Mouse (Mus musculus) stomach, postnatal 0 days (tissue): ENCODE measurements at regions not wholly inside any gene's neighbourhood (a gene's known extent, or its start where the extent isn't known, plus 50 kb on each side); places are given as distances from the start of the nearest gene placed in this dataset.
A peak's percentile ranks its signal among the peaks of the same experiment; 100 is the strongest.

ENCODE experiments used
- ATAC-seq: fragments of 200-750 bp; cut with Nextera tagmentation; 2 replicates; pipeline ENCODE4 v1.8.0; 2017; ENCODE audit not compliant: low FRiP score, low TSS enrichment
- DNase-seq: peaks from one replicate; pipeline ENCODE4 v3.0.0-alpha.2; 2016; ENCODE audit warnings: low spot score
- H3K27ac ChIP-seq: fragments of 300-500 bp; sonication (generic); replicated peaks from 2 replicates; pipeline ENCODE4 v1.5.1; 2014; ENCODE audit warnings: mild to moderate bottlenecking, control low read depth
- H3K27me3 ChIP-seq: fragments of 300-500 bp; sonication (generic); 2 replicates; pipeline ENCODE4 v1.6.1; 2014; ENCODE audit warnings: low read length; ENCODE audit not compliant: control insufficient read depth, insufficient read depth
- H3K36me3 ChIP-seq: fragments of 300-500 bp; sonication (generic); 2 replicates; pipeline ENCODE4 v1.6.1; 2014; ENCODE audit warnings: low read length, mixed read lengths; ENCODE audit not compliant: control insufficient read depth, insufficient read depth
- H3K4me1 ChIP-seq: fragments of 300-500 bp; sonication (generic); replicated peaks from 2 replicates; pipeline ENCODE4 v1.6.1; 2014; ENCODE audit warnings: antibody characterized with exemption; ENCODE audit not compliant: control insufficient read depth, insufficient read depth
- H3K4me2 ChIP-seq: fragments of 300-500 bp; sonication (generic); replicated peaks from 2 replicates; pipeline ENCODE4 v1.6.1; 2014; ENCODE audit warnings: low read depth, mild to moderate bottlenecking, control low read depth, moderate library complexity
- H3K4me3 ChIP-seq: fragments of 300-500 bp; sonication (generic); 2 replicates; pipeline ENCODE4 v1.5.1; 2014; ENCODE audit warnings: low read depth, low read length, control low read depth
- H3K9ac ChIP-seq: fragments of 300-500 bp; sonication (generic); 2 replicates; pipeline ENCODE4 v1.6.1; 2014; ENCODE audit warnings: mild to moderate bottlenecking, low read length, control low read depth, mixed read lengths
- H3K9me3 ChIP-seq: fragments of 300-500 bp; sonication (generic); 2 replicates; pipeline ENCODE4 v1.6.1; 2016; ENCODE audit warnings: low read length; ENCODE audit not compliant: control insufficient read depth
- CTCF ChIP-seq: IDR thresholded peaks from 2 replicates; pipeline ENCODE4 v1.5.1; 2016; ENCODE audit warnings: antibody characterized with exemption, low read depth, mild to moderate bottlenecking, moderate library complexity
- EP300 ChIP-seq: optimal IDR thresholded peaks from 2 replicates; pipeline ENCODE3; 2016; ENCODE audit warnings: antibody characterized with exemption
- WGBS: fragments of 180-500 bp; shearing (Covaris S2); extraction: QIAGEN DNeasy Blood & Tissue Kit; methylation state at CpG from one replicate; pipeline ENCODE4 v1.1.7; 2014; 5-methylcytosine and 5-hydroxymethylcytosine counted together

GRCm38 (mm10) chr2:114844389-114844771, 189.6 kb upstream of the Dph6 start:
- DNase-seq (no peak), ATAC-seq (no peak)
- Histone ChIP-seq H3K4me3 (no peak overlapping the region), H3K27ac (no peak overlapping the region), H3K9me3 (no peaks in the 10 kb centered on the region), H3K4me2 (no peak overlapping the region), H3K36me3 (no peaks in the 10 kb centered on the region), H3K4me1 (no peaks in the 10 kb centered on the region), H3K27me3 (no peaks in the 10 kb centered on the region), H3K9ac (no peak overlapping the region)
- 80% methylated on average over 3 of the region's 3 CpGs for WGBS
- TF ChIP-seq CTCF, result no peak
- TF ChIP-seq EP300, result no peak

- no peak for TF ChIP-seq CTCF
- no peak for TF ChIP-seq EP300
- Histone ChIP-seq H3K9me3 (no peaks in the 10 kb centered on the region), H3K9ac (no peak overlapping the region), H3K4me1 (no peaks in the 10 kb centered on the region), H3K4me2 (no peak overlapping the region), H3K27ac (no peak overlapping the region), H3K27me3 (no peaks in the 10 kb centered on the region), H3K36me3 (no peaks in the 10 kb centered on the region), H3K4me3 (no peak overlapping the region)
- no peak for ATAC-seq
- no peak for DNase-seq
- WGBS, result 91% methylated on average over 5 of the region's 5 CpGs
Observed at GRCm38 (mm10) chr2:114848439-114848838, 193.7 kb upstream of the Dph6 start.

DNA sequence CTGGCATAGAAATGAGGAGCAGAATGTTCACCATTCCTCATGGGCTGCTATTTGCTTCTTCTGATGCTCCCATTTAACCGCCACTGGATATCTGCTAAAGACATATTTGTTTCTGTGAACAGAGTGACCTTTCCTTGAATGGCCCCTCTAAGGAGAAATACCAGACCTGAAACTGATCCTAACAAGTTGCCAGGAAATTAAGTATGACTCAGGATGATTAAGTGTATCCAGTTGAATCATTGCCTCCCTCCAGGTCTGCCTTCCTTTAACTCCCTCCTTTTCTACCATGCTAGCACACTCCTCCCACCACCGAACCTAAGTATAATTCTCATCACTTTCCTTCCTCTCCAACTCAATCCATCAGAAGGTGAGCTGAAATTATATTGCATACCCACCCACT, 194.2 kb upstream of the Dph6 start:
- H3K4me2 ChIP-seq, result no peak overlapping the region
- no peak for TF ChIP-seq EP300
- TF ChIP-seq CTCF, result no peak
- H3K9ac ChIP-seq, result no peak overlapping the region
- DNase-seq (no peak), ATAC-seq (no peak)
- no peak overlapping the region for H3K4me3 ChIP-seq
- no peaks in the 10 kb centered on the region for H3K36me3 ChIP-seq
- no peaks in the 10 kb centered on the region for H3K27me3 ChIP-seq
- H3K9me3 ChIP-seq, result no peaks in the 10 kb centered on the region
- H3K27ac ChIP-seq, result no peak overlapping the region
- WGBS, result 73% methylated on average over 2 of the region's 2 CpGs
- H3K4me1 ChIP-seq, result no peaks in the 10 kb centered on the region

DNA sequence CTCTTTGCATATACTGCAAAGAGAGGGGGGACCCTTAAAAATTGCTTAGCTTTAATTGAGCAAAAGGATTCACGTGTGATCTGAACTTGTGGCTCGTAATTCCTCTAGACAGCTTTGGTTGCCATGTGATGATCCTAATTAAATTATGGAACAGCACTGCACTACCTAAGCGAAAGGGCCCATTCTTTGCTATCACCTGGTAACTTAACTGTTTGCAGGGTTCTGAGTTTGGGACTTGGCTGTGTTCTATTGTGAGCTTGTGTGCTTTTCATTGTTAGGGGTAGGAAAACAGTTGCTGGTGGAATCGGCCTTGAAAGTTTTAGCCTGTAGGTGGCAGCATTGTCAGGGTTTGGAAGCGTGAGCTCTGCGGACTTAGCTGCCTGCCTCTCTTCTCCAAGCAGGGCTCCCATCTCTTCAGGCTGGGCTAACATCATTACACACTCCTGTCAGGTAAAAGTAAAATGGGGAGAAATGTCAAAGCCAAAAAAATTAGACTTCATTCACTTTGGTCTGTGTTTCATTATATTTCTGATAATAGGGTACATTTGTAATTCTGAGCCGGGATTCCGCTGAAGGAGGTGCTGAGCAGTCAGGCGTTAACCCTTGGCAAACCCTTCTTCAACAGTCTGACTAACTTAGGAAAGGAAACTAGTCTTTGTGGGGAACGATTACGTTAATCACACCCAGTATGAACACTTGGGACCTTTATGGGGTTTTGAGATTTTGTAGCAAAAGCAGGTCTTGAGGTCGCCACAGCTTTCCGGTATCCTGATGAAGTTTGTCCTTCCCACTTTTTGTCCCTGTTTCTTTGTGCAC, 199.2 kb upstream of the Dph6 start:
- DNase-seq (peak; percentile 75), ATAC-seq (peak; percentile 56; the same call in 1 of the 2 replicates)
- Histone ChIP-seq H3K4me2 (no peak overlapping the region), H3K9ac (no peak overlapping the region), H3K27ac (no peak overlapping the region), H3K4me3 (no peak overlapping the region), H3K36me3 (no peaks in the 10 kb centered on the region), H3K27me3 (no peaks in the 10 kb centered on the region), H3K9me3 (no peaks in the 10 kb centered on the region), H3K4me1 (no peaks in the 10 kb centered on the region)
- no peak for TF ChIP-seq EP300
- peak; percentile 92 for TF ChIP-seq CTCF
- WGBS, result 38% methylated on average over 13 of the region's 13 CpGs

- Histone ChIP-seq H3K4me2 (no peak overlapping the region), H3K9ac (no peak overlapping the region), H3K4me3 (no peak overlapping the region), H3K27me3 (no peaks in the 10 kb centered on the region), H3K27ac (no peak overlapping the region), H3K36me3 (no peaks in the 10 kb centered on the region), H3K9me3 (no peaks in the 10 kb centered on the region), H3K4me1 (no peaks in the 10 kb centered on the region)
- ATAC-seq (no peak), DNase-seq (no peak)
- TF ChIP-seq EP300 (no peak), CTCF (no peak)
- 55% methylated on average over 7 of the region's 7 CpGs for WGBS
Observed at GRCm38 (mm10) chr2:114872272-114872671, 217.5 kb upstream of the Dph6 start.

DNA sequence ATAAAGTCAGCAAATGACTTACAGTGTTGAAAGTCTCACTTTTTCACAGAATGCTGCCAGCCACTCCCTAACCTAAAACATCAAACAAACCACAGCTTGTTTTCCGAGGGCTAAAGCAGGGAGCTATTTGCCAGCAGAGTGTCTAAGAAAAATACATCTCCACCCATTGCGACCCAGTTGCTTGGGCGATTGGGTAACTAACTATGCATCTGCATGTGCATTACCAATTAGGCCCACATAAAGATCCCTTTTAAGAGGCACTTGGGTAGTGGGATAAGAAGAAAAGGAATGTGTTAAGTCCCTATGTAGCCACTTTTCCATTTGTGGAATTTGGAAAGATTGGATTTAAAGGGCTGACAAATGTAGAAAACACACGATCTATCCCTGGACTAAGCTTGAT, 218.3 kb upstream of the Dph6 start:
- Histone ChIP-seq H3K9me3 (no peaks in the 10 kb centered on the region), H3K36me3 (no peaks in the 10 kb centered on the region), H3K27me3 (no peaks in the 10 kb centered on the region), H3K4me2 (no peak overlapping the region), H3K9ac (no peak overlapping the region), H3K4me1 (no peaks in the 10 kb centered on the region), H3K27ac (no peak overlapping the region), H3K4me3 (no peak overlapping the region)
- DNase-seq (no peak), ATAC-seq (no peak)
- no peak for TF ChIP-seq EP300
- no peak for TF ChIP-seq CTCF
- WGBS, result 55% methylated on average over 4 of the region's 4 CpGs
